Mouse (Mus musculus): ENCODE measurements around the gene Glp2r.

Gene Glp2r

DNA sequence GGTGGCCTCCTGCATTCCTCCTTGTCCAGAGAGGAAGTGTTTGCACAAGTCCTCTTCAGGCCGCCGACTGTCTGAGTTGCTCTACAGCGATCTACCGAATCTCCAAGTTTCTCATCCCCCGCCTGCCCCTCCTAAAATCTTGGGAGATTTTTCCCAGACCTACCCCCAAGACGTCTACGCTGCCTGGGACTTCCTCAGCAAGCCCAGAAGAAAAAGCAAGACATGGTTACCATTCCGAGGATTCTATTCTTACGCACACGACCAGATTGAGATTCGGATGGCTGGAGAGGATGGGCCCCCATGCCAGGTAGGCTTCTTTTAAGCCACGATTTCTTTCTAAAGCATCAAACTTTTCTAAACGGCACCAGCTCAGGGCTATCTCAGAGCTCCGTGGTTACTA is at the start of gene Glp2r:
Gene Glp2r (minus strand): TSS at position 101 of the 400 bp plus-strand sequence.
- no peak for DNase-seq (ENCODE audit: low spot score in 2 of 2)

DNA sequence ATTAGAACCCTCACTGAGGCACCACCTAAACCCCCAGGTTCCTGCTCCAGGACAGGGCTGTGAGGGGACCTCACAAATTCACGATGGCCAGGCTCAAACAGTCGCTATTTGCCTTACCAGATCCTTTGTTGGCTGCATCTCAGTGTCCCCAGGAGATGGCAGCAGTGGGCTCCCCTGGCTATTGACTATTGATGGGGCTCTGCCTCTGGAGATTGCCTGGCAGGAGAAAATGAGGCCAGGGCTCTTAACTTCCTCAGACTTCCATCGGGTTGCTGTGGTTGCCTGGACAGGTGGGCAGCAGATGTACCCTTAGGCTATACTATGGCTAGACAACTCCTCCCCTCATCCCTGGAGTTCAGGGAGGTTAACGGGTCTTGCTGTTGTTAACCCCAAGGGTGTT is 49.3 kb upstream of the Glp2r start:
- DNase-seq (ENCODE audit: low spot score in 2 of 2): no peak

DNA sequence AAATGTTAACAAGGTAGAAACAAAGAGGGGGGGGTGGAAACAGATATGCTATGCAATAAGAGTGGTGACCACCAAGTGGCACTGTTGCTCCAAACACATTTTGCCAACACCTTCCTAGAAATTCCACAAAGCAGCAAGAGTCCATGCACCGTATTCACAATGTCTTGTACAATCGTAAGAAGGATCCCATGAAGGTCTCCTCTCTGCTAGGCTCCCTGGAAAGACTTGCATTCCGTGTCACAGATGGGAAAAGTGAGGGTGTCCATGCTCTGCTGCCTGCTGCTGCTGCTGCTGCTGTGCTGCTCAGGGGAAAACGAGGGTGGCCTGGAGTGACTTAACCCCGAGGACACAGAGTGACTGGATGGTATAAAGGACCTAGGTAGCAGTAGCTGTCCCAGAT is 48.7 kb upstream of the Glp2r start:
- no peak for DNase-seq (ENCODE audit: low spot score in 2 of 2)

DNA sequence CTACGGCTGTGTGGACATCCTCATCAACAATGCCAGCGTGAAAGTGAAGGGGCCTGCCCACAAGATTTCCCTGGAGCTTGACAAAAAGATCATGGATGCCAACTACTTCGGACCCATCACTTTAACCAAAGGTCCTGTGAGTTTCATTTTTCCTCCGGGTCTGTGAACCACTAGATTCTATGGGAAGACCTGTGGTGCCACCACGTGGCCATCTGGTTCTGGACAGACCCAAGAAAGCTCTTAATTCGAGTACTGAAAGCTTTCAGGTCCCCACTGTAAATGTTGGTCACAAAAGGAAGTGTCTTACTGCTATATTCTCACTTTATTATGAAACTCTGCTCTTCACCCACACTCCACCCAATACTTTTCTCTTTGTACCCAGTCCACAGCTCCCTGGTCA is 40.6 kb upstream of the Glp2r start:
- DNase-seq (ENCODE audit: low spot score in 2 of 2): no peak

DNA sequence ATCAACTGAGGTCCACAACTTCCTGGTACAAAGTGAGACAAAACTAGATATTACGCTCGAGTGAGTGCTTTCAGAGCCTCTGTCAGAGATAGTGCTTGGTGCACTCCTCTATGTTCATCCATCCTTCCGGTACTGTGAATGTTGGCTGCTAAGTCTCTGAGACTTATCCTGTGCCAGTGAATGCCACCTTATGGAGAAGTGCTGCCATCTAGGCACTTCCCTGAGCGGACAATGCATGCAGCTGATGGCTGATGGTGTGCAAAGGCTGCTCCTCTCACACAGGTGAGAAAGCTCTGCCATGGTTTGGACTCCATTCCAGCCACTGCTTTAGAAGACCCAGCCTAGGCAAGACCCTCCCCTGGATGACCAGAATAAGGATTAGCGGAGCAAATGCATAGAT is 37.1 kb upstream of the Glp2r start:
- DNase-seq (ENCODE audit: low spot score in 2 of 2): peak in 1 of 2 experiments; percentile 32

DNA sequence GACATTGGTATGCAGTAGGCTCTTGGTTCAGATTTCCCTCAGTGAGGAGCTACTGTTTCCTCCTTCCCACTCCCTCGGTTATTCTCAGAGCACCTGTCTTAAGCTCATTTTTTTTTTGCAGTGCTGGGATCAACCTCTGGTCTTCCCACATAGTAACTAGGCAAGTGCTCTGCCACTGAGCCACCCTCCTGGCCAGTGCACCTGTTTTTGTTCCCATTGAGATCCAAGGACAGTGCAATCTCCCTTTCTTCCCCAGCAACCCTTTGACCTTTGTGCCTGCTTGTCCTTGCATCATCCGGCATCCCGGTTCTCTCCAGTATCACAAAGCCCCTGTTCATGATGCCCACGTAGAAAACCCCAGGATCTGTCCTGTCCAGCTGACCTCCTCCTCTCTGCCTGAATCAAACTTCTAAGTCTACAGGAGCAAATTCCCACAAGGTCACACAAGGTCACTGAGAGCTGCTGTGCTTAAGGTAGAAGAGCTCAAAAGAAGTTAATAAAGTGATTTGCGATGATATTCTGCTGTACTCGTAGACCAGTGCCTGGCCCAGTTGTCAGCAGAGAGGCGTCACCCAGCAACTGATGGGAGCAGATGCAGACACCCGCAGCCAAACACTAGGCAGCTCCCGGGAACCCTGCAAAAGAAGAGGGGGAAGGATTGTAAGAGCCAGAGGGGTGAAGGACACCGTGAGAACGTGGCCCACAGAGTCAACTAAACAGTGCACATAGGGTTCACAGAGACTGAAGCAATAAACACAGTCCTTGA is 36.1 kb upstream of the Glp2r start:
- DNase-seq (ENCODE audit: low spot score in 2 of 2): no peak

DNA sequence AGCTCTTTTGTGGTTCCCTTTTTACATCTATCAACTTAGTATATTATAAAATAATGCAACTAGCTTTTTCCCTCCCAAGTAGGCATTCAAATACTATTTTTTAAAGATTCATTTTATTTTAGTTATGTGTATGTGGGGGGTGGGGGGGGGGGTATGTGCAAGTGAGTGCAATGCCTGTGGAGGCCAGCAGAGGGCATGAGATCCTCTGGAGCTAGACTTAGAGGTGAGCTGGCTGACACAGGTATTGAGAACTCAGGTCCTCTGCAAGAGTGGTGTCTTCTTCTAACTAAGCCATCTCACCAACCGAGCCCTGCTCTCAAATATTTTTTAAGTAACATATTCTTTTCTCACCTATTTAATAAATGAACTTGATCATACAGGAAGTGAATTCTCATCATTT is 34.6 kb upstream of the Glp2r start:
- DNase-seq (ENCODE audit: low spot score in 2 of 2): no peak

DNA sequence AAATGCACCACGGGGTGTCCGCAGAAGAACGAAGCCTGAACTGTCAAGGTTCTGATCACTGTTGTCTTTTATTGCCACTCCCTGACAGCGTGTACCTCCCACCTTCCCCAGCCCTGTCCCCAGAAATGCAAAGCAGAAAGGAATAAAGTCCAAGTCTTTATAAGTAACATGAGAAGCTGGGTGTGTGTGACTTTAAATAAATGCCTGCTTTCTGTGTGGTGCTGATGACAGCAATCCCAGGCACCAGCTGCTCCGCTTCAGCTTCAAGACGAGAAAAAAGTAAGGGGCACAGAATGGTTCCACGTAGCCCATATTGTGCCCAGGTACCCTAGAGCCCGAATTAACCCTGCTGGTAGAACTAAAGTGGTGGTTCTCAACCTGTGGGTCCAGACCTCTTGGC is 30.2 kb upstream of the Glp2r start:
- no peak for DNase-seq (ENCODE audit: low spot score in 2 of 2)

DNA sequence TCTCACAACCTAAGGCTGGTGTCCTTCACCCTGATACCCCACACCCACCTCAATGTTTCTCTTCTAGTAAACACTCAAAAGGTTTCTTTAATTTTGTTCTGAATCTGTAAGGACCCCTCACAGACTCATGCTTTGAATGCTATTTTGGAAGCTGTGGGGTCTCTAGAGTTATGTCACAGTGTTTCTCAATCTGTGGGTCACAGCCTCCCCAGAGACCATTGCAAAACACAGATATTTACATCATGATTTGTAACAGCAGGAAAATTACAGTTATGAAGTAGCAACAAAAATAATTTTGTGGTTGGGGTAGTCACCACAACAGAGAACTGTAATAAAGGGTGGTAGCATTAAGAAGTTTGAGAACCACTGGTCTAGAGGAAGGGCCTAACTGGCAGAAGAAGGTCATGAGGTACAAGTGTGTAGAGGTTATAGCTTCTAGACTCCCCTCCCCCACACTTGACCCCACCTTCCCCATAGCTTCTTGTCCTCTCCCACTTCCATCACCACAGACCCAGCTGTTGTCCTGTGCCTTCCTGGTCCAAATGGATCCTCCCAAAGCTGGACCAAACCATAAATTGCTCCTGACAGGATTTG is 29.3 kb upstream of the Glp2r start:
- no peak for DNase-seq (ENCODE audit: low spot score in 2 of 2)

DNA sequence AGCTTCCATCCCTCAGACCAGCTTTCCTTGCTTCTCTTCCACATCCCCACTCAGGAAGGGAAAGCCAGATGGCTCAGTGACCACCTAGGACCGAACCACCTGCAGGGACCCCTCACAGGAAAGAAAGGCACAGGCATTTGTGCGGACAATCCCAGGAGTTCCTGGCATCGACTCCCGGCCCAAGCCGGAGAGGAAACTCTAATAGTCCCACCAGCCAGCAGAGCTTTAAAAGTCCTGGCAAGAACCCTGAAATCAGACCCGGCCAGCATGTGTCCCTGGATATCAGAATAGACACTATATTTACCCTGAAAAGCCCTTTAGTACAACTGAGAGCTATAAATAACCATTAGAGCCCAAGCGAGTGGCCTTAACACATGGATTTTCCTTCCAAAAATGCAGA is 27.0 kb upstream of the Glp2r start, which contains the start of gene Dhrs7c:
Gene Dhrs7c (plus strand): TSS at position 257 of the 400 bp plus-strand sequence.
- no peak for DNase-seq (ENCODE audit: low spot score in 2 of 2)

DNA sequence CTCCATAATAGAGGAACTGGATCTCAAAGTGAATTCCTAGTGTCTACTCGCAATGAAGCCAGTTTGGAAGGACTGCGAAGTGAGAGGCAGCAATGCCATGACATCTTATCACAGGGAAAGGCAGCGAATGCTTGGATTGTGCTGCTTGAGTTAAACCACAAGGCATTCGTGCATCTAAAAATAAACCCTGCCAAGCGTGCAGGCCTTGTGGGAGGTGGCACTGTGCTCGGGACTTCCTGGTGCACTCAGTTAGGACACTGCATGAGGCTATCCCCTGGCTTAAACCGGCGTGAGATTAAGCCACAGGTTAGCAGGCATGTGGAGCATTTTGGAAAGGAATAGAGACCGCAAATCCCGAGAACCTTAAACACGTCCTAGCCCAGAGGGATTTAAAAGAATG is 19.2 kb upstream of the Glp2r start:
- DNase-seq (ENCODE audit: low spot score in 2 of 2): no peak

DNA sequence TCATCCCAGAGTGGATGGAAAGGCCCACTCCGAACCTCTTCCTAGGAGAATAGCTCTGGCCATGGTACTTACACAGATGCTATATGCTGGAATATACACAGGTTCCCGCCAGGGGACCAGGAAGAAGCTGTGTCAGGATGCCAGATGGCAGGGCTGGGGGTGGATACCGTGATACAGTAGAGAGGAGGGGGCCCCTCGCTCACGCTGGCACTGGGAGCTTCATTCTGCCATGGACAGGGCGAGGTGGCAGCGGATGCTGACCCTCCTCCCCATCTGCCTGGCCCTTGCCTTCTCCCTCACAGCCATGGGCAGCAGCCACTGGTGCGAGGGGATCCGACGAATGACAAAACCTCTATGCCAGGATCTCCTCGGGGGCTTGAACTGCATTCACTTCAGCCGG is 3.4 kb upstream of the Glp2r start, which contains the start of gene Gsg1l2:
Gene Gsg1l2 (plus strand): TSS at position 230 of the 400 bp plus-strand sequence.
- DNase-seq (ENCODE audit: low spot score in 2 of 2): no peak

DNA sequence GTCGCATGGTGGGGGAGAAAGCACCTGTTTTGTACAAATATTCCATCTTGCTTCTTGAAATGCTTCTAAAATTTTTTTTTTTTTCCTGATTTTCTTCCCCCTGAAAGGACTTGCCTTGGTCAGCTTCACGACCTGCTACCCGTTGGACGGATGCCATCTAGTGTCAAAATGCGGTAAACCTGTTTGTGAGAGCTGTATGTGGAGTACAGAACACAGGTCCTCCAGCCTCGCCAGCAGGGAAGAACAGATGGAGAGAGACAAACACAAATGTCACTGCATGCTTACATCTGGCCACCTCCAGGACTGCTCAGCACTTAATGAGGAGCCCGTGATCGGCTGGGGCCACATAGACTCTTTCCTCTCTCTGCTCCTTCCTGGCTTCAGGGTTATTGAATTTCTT is 1.6 kb upstream of the Glp2r start:
- DNase-seq (ENCODE audit: low spot score in 2 of 2): peak; percentile 51 to 53

DNA sequence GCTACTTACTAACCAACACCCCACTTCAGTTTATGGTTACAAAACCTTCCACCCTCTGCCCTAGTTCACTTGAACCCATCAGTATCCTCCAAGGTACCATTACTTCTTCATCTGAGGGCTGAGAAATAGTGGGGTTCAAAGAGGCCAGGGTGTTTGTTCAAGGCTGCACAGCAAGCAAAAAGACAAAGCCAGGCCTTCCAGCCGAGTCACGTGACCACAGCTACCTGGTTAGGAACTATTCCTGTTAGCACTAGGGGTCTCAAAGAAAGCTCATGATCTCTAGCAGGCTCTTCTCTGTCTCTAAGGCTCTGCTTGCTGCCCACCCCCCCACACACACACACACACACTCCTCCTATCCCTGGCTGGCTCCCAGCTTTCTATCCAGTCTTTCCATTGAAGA is 738 bp upstream of the Glp2r start:
- no peak for DNase-seq (ENCODE audit: low spot score in 2 of 2)

DNA sequence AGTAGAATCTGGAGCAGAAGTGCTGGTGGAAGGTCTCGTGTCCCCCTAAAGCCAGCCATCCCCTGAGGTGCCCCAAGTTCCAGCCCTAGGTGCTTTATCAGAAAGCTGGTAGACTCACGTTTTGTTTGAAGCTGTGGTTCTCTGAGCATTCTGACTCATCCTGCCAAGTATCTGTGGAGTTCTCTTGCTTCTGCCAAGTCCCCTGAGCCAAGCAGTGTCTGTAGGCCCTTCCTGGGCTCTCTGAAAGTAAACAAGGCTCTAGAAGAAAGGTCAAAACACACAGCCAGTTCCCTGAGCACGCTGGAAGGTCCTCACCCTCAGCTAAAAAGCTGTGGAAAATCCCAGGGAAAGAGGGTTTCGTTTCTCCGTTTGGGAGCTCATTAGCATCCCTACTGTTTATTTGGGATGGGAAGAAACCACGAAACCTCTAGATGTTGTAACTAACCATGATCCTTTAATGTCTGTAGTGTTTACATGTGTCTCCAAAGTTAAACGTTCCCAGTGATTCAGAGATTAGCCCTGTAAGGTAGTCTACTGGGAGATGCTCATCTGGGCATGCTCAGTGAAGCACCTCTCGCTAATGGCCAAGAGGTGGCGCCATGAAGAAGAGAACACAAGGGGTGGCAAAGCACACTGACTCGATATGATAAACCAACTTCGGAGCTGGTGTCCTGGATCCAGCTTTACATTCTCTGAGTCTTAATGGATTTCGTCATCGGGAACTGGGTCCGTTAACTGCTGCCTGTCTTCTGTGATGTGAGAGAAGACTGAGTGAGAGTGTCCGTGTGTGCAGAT is 13.4 kb downstream of the Glp2r start:
- DNase-seq (ENCODE audit: low spot score in 2 of 2): no peak

DNA sequence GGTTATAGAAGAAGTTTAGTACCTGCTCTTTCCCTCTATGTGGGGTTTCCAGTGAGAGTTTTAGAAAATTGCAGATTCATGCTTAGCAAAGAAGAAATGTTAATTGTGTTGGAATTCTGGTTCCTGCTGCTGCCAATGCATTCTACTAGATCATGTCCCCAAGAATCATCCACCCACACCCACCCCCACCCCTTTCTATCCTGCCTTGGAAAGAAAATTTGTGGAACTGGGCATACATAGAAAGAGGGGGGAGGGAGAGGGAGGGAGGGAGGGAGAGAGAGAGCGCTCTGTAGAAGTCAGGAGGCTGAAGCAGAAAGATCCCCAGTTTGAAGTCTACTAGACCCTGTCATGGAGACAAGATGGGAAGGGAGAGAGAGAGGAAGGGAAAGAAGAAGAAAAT is 14.7 kb downstream of the Glp2r start:
- DNase-seq (ENCODE audit: low spot score in 2 of 2): no peak

DNA sequence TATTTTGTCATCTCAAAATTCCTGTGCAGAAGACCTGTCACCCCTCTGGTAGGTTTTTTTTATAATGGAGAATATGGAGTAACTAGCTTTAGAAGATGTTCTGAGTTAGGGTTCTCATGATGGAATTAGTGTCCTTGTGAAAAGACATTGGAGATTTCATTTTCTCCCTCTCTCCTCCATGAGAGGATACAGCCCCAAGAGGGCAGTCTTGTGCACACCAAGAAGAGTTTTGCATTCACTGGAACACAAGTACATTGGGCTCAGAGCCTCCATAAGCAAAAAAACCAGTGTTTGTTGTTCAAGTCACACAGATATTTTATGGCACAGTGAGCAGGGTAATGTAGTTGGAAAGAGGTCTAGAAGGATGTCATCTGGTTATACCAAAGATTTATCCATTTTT is 29.4 kb downstream of the Glp2r start:
- DNase-seq (ENCODE audit: low spot score in 2 of 2): no peak

DNA sequence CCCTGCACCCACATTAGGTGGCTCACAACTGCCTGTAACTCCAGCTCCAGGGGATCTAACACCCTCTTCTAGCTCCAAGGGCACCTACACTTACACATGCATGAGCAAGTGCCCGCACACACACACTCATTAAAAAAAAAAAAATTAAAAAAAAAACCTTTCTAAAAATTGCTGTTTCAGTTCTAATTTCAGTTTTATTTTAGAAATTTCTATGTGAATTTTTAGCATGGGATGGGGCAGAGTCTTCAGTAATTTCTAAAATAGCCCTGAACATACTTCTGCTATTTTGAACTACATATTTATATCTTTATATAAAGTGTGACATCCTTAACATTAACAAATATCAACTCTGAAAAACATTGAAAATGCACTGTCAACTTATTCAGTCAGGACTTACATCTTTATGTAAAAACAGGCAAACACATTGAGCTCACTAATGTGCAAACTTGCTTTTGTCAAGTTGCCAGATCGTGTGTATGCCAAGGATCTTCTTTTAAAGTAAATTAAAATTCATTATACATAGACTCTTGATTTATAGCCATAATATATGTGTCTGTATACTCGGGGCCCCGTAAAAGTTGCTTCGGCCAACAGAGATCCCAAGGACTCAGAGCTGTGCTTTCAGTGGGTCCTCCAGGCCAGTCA is 32.0 kb downstream of the Glp2r start:
- DNase-seq (ENCODE audit: low spot score in 2 of 2): no peak

DNA sequence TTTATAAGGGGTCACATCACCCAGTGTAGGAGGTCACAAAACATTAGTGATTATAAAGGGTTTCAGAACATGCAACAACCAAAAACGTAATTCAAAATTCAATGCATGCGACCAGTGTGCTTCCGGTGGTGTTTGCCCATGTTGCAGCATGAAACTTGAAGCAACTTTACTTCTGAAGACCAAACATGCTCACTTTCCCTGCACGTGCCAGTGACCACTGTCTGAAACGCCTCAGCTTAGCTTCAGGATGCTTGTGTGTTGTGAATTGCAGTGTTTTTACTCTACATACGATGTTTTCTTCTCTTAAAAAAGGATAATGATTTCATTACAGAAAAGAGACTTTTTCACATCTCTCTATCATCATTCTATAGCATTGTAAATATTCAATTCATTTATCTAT is 32.6 kb downstream of the Glp2r start:
- no peak for DNase-seq (ENCODE audit: low spot score in 2 of 2)

DNA sequence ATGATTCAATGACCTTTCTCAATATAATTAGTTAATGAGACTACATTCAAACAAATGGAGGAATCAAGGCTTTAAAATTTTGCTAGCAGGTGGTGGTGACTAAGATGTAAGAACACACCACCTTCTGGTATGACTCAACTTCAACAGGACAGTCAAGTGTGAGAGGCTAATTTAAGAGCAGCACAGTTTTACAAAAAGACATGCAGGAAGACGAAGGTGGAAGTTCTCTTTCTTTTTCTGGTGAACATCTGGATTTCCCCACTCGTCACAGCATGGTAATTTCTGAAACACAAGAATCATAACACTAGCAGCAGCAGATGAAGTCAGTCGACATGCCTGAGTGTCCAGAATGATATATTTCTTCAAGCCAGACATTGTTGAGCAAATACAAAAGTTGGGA is 36.4 kb downstream of the Glp2r start:
- no peak for DNase-seq (ENCODE audit: low spot score in 2 of 2)

DNA sequence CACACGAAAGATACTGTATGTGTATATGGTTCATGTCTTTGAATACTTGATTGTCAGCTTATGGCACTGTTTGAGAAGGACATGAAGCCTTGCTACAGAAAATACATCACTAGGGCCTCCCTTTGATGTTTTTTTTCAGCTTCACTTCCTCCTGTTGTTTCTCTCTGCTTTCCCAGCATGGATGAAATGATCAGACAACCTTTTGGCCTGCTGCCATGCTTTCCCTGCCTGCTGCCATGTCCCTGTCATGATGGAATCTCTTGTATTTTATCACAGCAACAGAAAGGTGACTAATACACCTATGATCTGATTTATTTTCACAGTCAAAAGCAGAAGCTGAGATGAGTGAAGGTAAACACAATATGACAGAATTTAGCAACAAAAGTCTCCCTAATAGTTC is 37.2 kb downstream of the Glp2r start:
- DNase-seq (ENCODE audit: low spot score in 2 of 2): no peak

DNA sequence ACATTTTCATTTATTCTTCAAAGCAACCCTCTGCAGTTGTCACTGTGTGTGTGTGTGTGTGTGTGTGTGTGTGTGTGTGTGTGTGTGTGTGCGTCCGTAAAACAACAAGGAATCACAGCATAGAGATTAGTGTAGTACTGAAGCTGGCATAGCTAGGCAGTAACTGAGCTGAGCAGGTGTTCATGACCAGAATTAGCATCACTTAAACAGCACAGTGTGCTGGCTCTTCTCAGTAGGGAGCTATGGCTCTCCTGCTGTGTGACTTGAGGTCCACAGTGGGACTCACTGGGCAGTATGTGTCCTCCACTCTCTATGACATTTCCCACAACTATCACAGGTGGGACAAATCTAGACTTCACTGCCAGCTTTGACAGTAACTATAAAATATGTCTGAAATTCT is 39.9 kb downstream of the Glp2r start:
- DNase-seq (ENCODE audit: low spot score in 2 of 2): no peak

Measured in right cerebral cortex, postnatal 36 days (tissue).